Mouse (Mus musculus): ENCODE data around the gene Rgs7.

GRCm38 (mm10) chr1:175178733-175179132 is 313.6 kb downstream of the Rgs7 start:
- TF ChIP-seq POLR2AphosphoS2 (IDR thresholded peaks at IDR 0.05; ENCODE audit: low read length) (no peak), USF1 (IDR thresholded peaks at IDR 0.05; ENCODE audit: low read depth, low read length) (no peak), CTCF (IDR thresholded peaks at IDR 0.05 in 2 of 3, conservative IDR thresholded peaks at IDR 0.05 in 1 of 3; ENCODE audit: control insufficient read depth in 1 of 3, insufficient read depth in 1 of 3, low read depth in 2 of 3, low read length in 3 of 3, poor library complexity in 1 of 3, severe bottlenecking in 1 of 3) (no peak), POLR2A (IDR thresholded peaks at IDR 0.05; ENCODE audit: control insufficient read depth in 1 of 2, insufficient read depth in 1 of 2, low read depth in 1 of 2, low read length in 2 of 2, poor library complexity in 1 of 2) (no peak), MAX (IDR thresholded peaks at IDR 0.05; ENCODE audit: low read length) (no peak)

Data from MEL (cell line).